Mouse (Mus musculus) activated CD4-positive, CD25-positive, alpha-beta regulatory T cell, adult 4 months (primary cell): ENCODE measurements around the gene Wnt8b. TPM values are rescaled to one million over a fixed set of nuclear protein-coding genes. Genes with fewer than 3 reads are reported as not detected.
A peak's percentile ranks its signal among the peaks of the same experiment; 100 is the strongest.

Experiments
- ATAC-seq: one replicate; pipeline ENCODE4 v1.8.0; 2017
- polyA plus RNA-seq, 2 experiments: library from polyadenylated mRNA; unstranded; fragments of 100-300 nt; shearing (Covaris generic); gene quantifications; one replicate each; pipeline ENCODE4 v1.2.1; 2017

Gene Wnt8b
- polyA plus RNA-seq, 2 experiments from 2014 or later = not detected

GRCm38 (mm10) chr19:44512601-44513000 lies 19.3 kb downstream of the Wnt8b start:
- ATAC-seq = no peak

- ATAC-seq = no peak
Measured at GRCm38 (mm10) chr19:44513054-44513833, 20.0 kb downstream of the Wnt8b start.

DNA sequence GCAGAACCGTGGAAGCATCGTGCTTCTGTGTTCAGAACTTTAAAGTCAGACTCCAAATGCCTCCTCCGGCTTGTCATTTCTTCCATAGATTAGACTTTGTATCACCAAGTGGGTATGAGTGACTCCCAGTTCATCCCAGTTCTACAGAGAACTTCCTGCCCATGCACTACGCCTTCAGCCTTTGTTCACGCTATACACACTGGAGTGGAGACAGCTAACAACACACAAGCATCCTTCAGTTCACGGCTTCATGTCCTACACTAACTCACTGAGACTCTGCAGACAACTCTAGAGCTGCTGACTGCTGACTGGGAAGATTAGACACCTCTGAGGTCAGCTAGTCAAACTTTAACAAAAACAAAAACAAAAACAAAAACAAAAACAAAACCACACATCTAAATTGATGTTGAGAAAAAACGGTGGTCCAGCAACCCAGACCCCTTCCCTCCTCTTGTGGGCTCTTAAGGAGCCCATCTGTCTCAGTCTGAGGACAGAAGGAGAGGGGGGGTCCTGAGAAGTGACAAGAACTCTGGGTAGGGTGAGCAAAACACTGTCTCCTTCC lies 20.7 kb downstream of the Wnt8b start:
- ATAC-seq = no peak

GRCm38 (mm10) chr19:44514521-44515451 lies 21.5 kb downstream of the Wnt8b start:
- ATAC-seq = no peak

DNA sequence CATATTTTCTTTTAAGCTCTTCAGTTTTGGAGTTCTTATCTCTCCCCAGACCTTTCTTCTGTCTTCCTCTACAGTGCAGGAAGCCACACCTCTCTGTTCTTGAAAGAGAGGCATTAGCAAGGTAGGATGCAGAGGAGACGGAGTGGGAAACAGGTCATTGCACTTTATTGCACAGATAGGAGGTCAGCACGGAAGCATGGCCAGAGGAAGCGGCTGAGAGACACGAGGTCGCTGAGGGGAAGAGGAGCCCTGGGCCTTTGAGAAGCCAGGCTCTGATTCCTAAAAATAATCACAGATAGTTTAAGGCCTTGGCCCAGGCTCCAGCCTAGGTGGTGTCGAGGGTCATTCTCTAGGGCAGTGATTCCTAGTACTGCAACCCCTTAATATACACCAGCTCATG lies 22.5 kb downstream of the Wnt8b start:
- ATAC-seq = no peak

DNA sequence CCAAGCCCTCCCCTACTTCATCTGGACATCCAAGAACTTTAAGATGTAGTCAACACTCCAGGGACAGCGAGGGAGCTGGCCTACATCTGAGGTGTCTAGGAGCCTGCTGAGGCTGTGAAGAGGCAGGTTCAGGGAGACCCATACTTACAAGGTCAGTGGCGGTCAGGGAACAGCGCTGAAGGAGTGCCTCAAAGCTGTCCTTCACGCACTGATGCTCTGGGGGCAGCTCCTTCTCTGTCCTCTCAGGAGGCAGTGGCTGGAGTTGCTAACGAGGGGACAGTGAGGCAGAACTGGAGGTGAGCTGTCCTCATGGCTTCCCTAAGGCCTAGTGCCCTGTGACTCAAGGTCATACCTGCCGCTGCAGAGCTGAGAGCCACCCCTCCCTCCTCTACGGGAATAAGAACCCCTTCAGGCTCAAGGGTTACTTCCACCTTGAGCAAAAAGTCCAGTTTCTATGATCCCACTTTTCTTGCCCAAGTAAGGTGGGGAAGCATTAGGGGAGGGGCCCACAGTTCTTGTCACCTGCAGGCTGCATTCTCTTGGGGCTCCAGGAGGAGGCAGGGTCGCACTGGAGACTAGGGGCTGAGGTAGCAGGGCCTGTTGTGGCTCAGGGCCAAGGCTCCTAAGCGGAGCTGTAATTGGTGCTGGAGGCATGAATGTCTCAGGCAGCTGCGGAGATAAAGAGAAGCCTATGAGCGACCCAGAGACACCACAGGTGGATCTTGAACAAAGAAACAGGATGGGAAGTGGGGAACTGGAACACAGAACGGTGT lies 24.9 kb downstream of the Wnt8b start:
- ATAC-seq = no peak

DNA sequence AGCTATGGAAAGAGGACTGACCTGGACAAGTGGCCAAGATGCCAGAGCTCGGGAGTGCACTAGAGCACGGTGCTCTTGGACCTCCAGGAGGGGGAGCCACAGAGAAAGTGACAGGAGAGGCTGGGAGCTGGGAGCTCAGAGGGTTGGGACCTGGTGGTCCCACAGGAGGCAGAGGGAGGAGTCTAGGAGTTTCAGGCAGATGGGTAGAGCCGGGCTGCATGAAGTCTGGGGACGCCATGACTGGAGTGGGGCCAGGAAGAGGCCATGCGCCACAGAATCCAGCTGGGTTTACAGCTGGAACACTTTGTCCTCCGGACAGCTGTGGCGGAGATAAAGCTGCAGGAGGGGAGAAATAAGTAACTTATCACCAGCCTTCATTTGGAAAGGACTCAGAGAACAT lies 25.9 kb downstream of the Wnt8b start:
- no peak for ATAC-seq

DNA sequence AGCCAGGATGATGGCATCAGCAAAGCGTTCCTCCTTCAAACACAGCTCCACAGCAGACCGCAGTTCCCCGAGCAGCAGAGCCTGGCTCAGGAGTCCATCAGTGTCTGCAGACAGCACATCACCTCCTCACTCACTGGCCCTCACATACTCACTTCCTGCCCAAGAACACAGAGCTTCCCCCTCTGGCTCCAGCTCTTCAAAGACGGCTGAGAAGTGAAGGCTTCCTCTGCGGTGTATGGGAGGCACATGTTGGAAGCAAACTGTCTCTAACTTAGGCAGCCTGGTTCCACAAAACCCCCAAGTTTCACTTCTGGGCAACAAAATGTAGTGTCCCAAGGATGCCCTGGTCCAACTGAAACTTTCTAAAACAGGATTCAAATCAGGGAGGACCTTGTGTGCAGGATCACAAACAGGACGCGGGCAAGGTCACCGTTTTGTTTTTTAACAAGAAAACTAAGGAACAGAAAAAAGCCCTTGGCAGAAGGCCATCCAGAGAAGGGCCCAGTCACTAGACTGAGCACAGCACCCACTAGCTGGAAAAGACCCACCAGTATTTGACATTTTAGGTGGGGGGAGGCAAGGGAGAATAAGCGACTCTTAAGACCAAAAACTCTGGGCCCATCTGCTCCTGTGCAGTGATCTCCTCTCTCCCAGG lies 32.4 kb downstream of the Wnt8b start:
- ATAC-seq = no peak

- ATAC-seq = no peak
Measured at GRCm38 (mm10) chr19:44530018-44530417, 36.7 kb downstream of the Wnt8b start.

DNA sequence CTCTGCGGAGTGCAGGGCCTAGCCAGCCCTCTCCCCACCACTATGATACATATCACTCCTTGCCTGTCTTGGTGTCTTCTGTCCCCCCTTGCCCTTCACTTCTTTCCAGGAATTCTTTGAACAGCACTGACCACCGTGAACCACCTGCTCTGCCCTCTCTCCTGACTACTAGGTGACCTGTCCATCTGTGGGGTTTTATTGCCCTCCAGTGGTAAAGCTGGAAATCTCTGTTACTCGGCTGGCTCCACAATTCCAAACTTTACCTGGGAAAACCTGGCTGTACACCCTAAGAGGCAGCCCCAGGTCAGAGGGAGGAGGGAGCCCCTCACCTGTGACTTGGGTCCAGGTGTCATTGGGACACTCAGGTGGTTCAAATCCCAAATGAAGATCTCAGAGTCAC lies 42.1 kb downstream of the Wnt8b start:
- ATAC-seq = no peak

GRCm38 (mm10) chr19:44537416-44537815 lies 44.1 kb downstream of the Wnt8b start:
- ATAC-seq = no peak

- no peak for ATAC-seq
Measured at GRCm38 (mm10) chr19:44542694-44543178, 49.5 kb downstream of the Wnt8b start.

DNA sequence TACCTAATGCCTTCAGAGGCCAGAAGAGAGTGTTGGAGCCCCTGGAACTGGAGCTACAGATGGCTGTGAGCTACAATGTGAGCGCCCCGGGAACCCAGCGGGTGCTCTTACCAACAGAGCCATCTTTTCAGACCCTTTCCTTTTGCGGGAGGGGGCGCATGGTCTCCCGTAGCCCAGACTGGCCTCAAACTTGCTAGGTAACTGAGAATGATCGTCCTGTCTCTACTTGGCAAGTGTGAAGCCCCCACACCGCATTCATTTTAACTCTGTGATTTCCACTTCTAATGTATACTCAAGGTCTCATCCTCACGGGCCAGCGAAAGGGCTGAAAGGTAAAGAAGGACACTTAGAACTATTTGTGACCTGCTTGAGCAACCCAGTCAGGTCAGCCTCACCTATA lies 51.1 kb downstream of the Wnt8b start:
- ATAC-seq = no peak

- peak; percentile 68 for ATAC-seq
Measured at GRCm38 (mm10) chr19:44544775-44545174, 51.5 kb downstream of the Wnt8b start.

DNA sequence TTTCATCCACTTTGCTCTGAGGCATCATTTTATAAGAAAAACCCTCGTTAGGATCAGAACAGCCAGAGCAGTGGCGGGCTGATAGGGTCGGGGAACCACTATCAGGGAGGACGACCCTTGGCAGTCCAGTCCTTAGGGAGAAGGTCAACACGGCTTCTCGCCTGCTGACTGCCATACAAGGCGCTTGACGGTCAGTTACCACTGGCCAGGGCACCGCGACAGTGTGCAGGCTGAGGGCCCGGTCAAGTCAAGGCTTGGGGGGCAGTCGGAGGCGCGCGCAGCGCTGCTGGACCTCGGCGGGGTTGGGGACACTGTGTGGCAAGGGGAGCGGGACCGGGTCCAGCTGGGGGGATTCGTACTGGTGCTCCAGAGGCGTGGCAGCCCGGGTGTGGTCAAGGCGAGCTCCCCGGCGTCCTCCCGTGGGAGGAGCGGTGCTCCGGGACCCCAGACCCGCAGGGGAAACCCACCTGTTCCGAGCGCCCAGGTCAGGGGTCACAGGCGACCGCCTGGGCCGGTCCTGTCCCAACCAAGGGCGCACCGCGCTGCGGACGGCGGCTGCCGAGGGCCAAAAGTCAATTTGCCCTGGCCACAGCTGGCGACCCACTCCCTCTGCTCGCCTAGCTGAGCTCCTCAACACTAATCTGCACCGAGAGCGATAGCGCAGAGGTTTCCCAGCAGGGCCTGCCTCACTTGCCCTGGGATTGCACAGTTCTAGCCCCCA lies 52.2 kb downstream of the Wnt8b start, which contains the start of gene Sec31b:
Gene Sec31b (minus strand): TSS at position 544 of the 721 bp plus-strand sequence.
- no peak for ATAC-seq

DNA sequence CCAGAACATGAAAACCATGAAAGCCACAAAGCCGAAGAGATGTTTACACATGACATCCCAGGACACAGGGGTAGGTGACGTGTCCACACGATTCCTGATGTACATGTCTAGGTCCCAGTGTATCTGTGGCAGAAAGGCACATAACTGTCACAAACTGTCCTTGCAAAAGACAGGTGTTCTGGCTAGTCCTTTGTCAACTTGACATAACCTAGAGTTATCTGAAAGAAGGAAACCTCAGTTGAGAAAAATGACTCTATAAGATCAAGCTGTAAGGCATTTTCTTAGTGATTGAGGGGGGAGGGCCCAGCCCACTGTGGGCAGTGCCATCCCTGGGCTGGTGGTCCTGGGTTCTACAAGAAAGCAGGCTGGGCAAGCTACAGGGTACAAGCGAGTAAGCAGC lies 59.5 kb downstream of the Wnt8b start, which contains the start of gene Gm20538:
Gene Gm20538 (minus strand): TSS at position 101 of the 400 bp plus-strand sequence.
- ATAC-seq = no peak

DNA sequence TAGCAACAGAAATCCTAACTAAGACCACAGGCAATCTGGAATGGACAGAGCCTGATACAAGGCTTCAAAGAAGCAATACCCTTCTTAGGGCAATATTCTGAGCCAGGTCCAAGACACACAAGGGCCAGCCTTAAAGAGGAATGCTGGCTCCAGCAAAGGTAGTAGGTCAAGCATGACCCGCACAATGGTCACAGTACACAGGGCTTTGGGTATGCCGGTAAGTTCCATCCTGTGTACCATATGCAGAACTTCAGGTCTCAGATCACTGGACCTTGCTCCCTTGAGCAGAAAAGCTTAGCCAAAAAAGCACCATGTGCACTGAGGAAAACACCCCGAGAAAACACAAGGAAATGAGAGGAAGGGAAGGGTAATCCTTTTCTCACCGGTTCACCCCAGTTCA lies 60.0 kb downstream of the Wnt8b start:
- ATAC-seq = no peak

DNA sequence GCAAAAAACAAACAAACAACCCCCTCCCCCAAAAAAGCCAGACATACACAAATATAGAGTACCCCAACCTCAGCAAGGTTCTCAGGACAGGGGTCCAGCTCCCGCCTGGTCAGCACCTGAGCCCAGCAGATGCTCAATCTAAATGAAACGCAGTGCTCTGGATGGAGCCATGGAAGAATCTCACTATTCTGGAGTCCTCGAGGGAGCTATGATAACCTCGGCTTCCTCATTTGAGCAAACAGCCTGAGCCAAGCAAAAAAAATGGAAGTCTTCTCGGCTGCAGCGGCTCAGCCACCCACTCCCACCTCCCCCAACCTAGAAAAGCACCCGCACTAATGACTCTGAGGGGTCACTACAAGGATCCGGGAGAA lies 61.2 kb downstream of the Wnt8b start:
- ATAC-seq = peak; percentile 12

DNA sequence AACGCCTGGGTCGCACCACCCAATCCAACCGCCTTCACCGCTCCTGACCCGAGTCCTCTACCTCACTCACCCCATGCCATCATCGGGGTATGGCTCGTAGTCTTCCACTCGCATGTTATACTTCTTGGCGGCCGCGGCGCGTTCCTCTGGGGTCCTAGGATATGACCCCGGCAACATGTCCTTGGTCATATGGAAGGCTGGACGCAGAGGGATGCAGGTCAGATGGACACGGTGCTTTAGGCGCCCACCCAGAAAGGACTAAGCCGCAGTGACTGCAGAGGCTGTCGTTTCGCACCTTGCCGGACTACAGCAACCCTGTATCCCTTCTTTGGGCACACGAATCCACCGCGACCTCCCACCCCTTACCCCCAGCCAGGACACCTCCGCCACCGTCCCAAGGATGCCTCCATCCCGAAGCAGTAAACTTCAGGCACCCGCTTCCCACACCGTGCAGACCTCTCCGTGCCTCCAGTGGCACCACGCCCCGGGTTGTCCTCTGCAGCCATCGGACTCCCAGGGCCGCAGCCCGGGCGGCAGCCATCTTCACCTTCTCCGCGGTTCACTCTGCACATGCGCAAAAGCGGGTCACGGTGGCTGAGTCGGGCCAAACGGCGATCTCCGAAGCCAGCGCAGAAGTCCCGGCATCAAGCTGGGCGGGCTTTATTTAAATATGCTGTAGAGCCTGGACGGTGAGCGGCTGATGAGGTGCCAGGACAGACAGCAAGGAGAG lies 61.8 kb downstream of the Wnt8b start, which contains the start of gene Ndufb8:
Gene Ndufb8 (minus strand): TSS at position 580 of the 730 bp plus-strand sequence.
- peak; percentile 79 for ATAC-seq

- peak; percentile 98 for ATAC-seq
Measured at GRCm38 (mm10) chr19:44562652-44563206, 69.5 kb downstream of the Wnt8b start, which contains the start of gene Hif1an. Gene Hif1an, plus strand, starts transcription at chr19:44562850.
